Mouse (Mus musculus): ENCODE measurements around the gene Tnni2. TPM values are rescaled to one million over a fixed set of nuclear protein-coding genes. Genes with fewer than 3 reads are reported as not detected.

Tnni2 gene
- polyA plus RNA-seq, 1 experiment from 2014 or later, result 17.6 TPM

GRCm38 (mm10) chr7:142474799-142475198 lies 33.2 kb downstream of the Tnni2 start:
- no peaks in the 10 kb centered on the region for H3K36me3 ChIP-seq (ENCODE audit: control insufficient read depth, insufficient read depth, low read length)
- peak overlapping the region; percentile 56 for H3K9ac ChIP-seq (ENCODE audit: low read length)
- H3K27ac ChIP-seq (ENCODE audit: low read length), result peak overlapping the region; percentile 67
- H3K9me3 ChIP-seq (ENCODE audit: control insufficient read depth, low read length), result no peaks in the 10 kb centered on the region
- 61% methylated on average over 12 of the region's 14 CpGs for WGBS
- peaks cover 31% of the 10 kb centered on the region for H3K4me1 ChIP-seq (replicated peaks; ENCODE audit: control insufficient read depth, insufficient read depth, low read length)
- peak overlapping the region; percentile 41 for H3K4me3 ChIP-seq (ENCODE audit: low read length)
- peak overlapping the region; percentile 44 for H3K4me2 ChIP-seq (ENCODE audit: low read depth, low read length)
- ATAC-seq (ENCODE audit: low read depth), result peak; percentile 53
- no peaks in the 10 kb centered on the region for H3K27me3 ChIP-seq (ENCODE audit: control insufficient read depth, insufficient read depth, low read depth, low read length)

- H3K27ac ChIP-seq (ENCODE audit: low read length), result peak overlapping the region; percentile 47
- no peaks in the 10 kb centered on the region for H3K27me3 ChIP-seq (ENCODE audit: control insufficient read depth, insufficient read depth, low read depth, low read length)
- H3K4me3 ChIP-seq (ENCODE audit: low read length), result peak overlapping the region; percentile 41
- no peaks in the 10 kb centered on the region for H3K9me3 ChIP-seq (ENCODE audit: control insufficient read depth, low read length)
- no peak for ATAC-seq (ENCODE audit: low read depth)
- H3K36me3 ChIP-seq (ENCODE audit: control insufficient read depth, insufficient read depth, low read length), result no peaks in the 10 kb centered on the region
- peak overlapping the region; percentile 44 for H3K4me2 ChIP-seq (ENCODE audit: low read depth, low read length)
- H3K4me1 ChIP-seq (replicated peaks; ENCODE audit: control insufficient read depth, insufficient read depth, low read length), result peaks cover 26% of the 10 kb centered on the region
- WGBS, result 36% methylated on average over 7 of the region's 7 CpGs
- H3K9ac ChIP-seq (ENCODE audit: low read length), result peak overlapping the region; percentile 56
Measured at GRCm38 (mm10) chr7:142475641-142476040, 34.0 kb downstream of the Tnni2 start.

- ATAC-seq (ENCODE audit: low read depth), result no peak
- Histone ChIP-seq H3K4me3 (ENCODE audit: low read length) (peak overlapping the region; percentile 41), H3K36me3 (ENCODE audit: control insufficient read depth, insufficient read depth, low read length) (no peaks in the 10 kb centered on the region), H3K4me2 (ENCODE audit: low read depth, low read length) (peak overlapping the region; percentile 44), H3K4me1 (replicated peaks; ENCODE audit: control insufficient read depth, insufficient read depth, low read length) (peaks cover 26% of the 10 kb centered on the region), H3K9ac (ENCODE audit: low read length) (peak overlapping the region; percentile 56), H3K27ac (ENCODE audit: low read length) (peak overlapping the region; percentile 47), H3K9me3 (ENCODE audit: control insufficient read depth, low read length) (no peaks in the 10 kb centered on the region), H3K27me3 (ENCODE audit: control insufficient read depth, insufficient read depth, low read depth, low read length) (no peaks in the 10 kb centered on the region)
- 80% methylated on average over 5 of the region's 5 CpGs for WGBS
Measured at GRCm38 (mm10) chr7:142476271-142476670, 34.7 kb downstream of the Tnni2 start.

GRCm38 (mm10) chr7:142476795-142477452 lies 35.3 kb downstream of the Tnni2 start:
- H3K9me3 ChIP-seq (ENCODE audit: control insufficient read depth, low read length), result no peaks in the 10 kb centered on the region
- no peak for ATAC-seq (ENCODE audit: low read depth)
- peak overlapping the region; percentile 44 for H3K4me2 ChIP-seq (ENCODE audit: low read depth, low read length)
- 65% methylated on average over 13 of the region's 13 CpGs for WGBS
- peak overlapping the region; percentile 41 for H3K4me3 ChIP-seq (ENCODE audit: low read length)
- peak overlapping the region; percentile 47 for H3K27ac ChIP-seq (ENCODE audit: low read length)
- H3K4me1 ChIP-seq (replicated peaks; ENCODE audit: control insufficient read depth, insufficient read depth, low read length), result peaks cover 26% of the 10 kb centered on the region
- no peaks in the 10 kb centered on the region for H3K27me3 ChIP-seq (ENCODE audit: control insufficient read depth, insufficient read depth, low read depth, low read length)
- H3K36me3 ChIP-seq (ENCODE audit: control insufficient read depth, insufficient read depth, low read length), result no peaks in the 10 kb centered on the region
- H3K9ac ChIP-seq (ENCODE audit: low read length), result peak overlapping the region; percentile 56

GRCm38 (mm10) chr7:142478001-142478400 lies 36.4 kb downstream of the Tnni2 start:
- Histone ChIP-seq H3K4me2 (ENCODE audit: low read depth, low read length) (peak overlapping the region; percentile 44), H3K9me3 (ENCODE audit: control insufficient read depth, low read length) (no peaks in the 10 kb centered on the region), H3K27me3 (ENCODE audit: control insufficient read depth, insufficient read depth, low read depth, low read length) (no peaks in the 10 kb centered on the region), H3K36me3 (ENCODE audit: control insufficient read depth, insufficient read depth, low read length) (no peaks in the 10 kb centered on the region), H3K4me3 (ENCODE audit: low read length) (peak overlapping the region; percentile 41), H3K4me1 (replicated peaks; ENCODE audit: control insufficient read depth, insufficient read depth, low read length) (peaks cover 31% of the 10 kb centered on the region), H3K27ac (ENCODE audit: low read length) (peak overlapping the region; percentile 25), H3K9ac (ENCODE audit: low read length) (peak overlapping the region; percentile 56)
- 83% methylated on average over 6 of the region's 6 CpGs for WGBS
- ATAC-seq (ENCODE audit: low read depth), result no peak

- Histone ChIP-seq H3K4me1 (replicated peaks; ENCODE audit: control insufficient read depth, insufficient read depth, low read length) (peaks cover 35% of the 10 kb centered on the region), H3K9me3 (ENCODE audit: control insufficient read depth, low read length) (no peaks in the 10 kb centered on the region), H3K9ac (ENCODE audit: low read length) (no peak overlapping the region; the same call in 1 of the 2 replicates), H3K4me3 (ENCODE audit: low read length) (peak overlapping the region; percentile 41), H3K4me2 (ENCODE audit: low read depth, low read length) (peak overlapping the region; percentile 44), H3K36me3 (ENCODE audit: control insufficient read depth, insufficient read depth, low read length) (no peaks in the 10 kb centered on the region), H3K27ac (ENCODE audit: low read length) (no peak overlapping the region), H3K27me3 (ENCODE audit: control insufficient read depth, insufficient read depth, low read depth, low read length) (no peaks in the 10 kb centered on the region)
- ATAC-seq (ENCODE audit: low read depth), result no peak
- 70% methylated on average over 2 of the region's 2 CpGs for WGBS
Measured at GRCm38 (mm10) chr7:142478574-142478973, 37.0 kb downstream of the Tnni2 start.

- no peaks in the 10 kb centered on the region for H3K36me3 ChIP-seq (ENCODE audit: control insufficient read depth, insufficient read depth, low read length)
- peak overlapping the region; percentile 16; the same call in 1 of the 2 replicates for H3K9ac ChIP-seq (ENCODE audit: low read length)
- H3K27ac ChIP-seq (ENCODE audit: low read length), result peak overlapping the region; percentile 95; the same call in 1 of the 2 replicates
- peaks cover 34% of the 10 kb centered on the region for H3K4me1 ChIP-seq (replicated peaks; ENCODE audit: control insufficient read depth, insufficient read depth, low read length)
- H3K4me2 ChIP-seq (ENCODE audit: low read depth, low read length), result peak overlapping the region; percentile 44
- ATAC-seq (ENCODE audit: low read depth), result no peak
- H3K27me3 ChIP-seq (ENCODE audit: control insufficient read depth, insufficient read depth, low read depth, low read length), result no peaks in the 10 kb centered on the region
- H3K9me3 ChIP-seq (ENCODE audit: control insufficient read depth, low read length), result no peaks in the 10 kb centered on the region
- no peak overlapping the region for H3K4me3 ChIP-seq (ENCODE audit: low read length)
Measured at GRCm38 (mm10) chr7:142479307-142479706, 37.7 kb downstream of the Tnni2 start.

GRCm38 (mm10) chr7:142479886-142480285 lies 38.3 kb downstream of the Tnni2 start:
- H3K27me3 ChIP-seq (ENCODE audit: control insufficient read depth, insufficient read depth, low read depth, low read length), result no peaks in the 10 kb centered on the region
- no peaks in the 10 kb centered on the region for H3K36me3 ChIP-seq (ENCODE audit: control insufficient read depth, insufficient read depth, low read length)
- WGBS, result 89% methylated on average over 3 of the region's 3 CpGs
- no peak for ATAC-seq (ENCODE audit: low read depth)
- peak overlapping the region; percentile 95; the same call in 1 of the 2 replicates for H3K27ac ChIP-seq (ENCODE audit: low read length)
- no peak overlapping the region for H3K9ac ChIP-seq (ENCODE audit: low read length)
- no peaks in the 10 kb centered on the region for H3K9me3 ChIP-seq (ENCODE audit: control insufficient read depth, low read length)
- peaks cover 30% of the 10 kb centered on the region for H3K4me1 ChIP-seq (replicated peaks; ENCODE audit: control insufficient read depth, insufficient read depth, low read length)
- no peak overlapping the region for H3K4me3 ChIP-seq (ENCODE audit: low read length)
- H3K4me2 ChIP-seq (ENCODE audit: low read depth, low read length), result peak overlapping the region; percentile 61; the same call in 1 of the 2 replicates

GRCm38 (mm10) chr7:142480661-142481060 lies 39.1 kb downstream of the Tnni2 start:
- Histone ChIP-seq H3K27ac (ENCODE audit: low read length) (peak overlapping the region; percentile 95), H3K4me2 (ENCODE audit: low read depth, low read length) (peak overlapping the region; percentile 61), H3K9ac (ENCODE audit: low read length) (peak overlapping the region; percentile 75), H3K9me3 (ENCODE audit: control insufficient read depth, low read length) (no peaks in the 10 kb centered on the region), H3K36me3 (ENCODE audit: control insufficient read depth, insufficient read depth, low read length) (no peaks in the 10 kb centered on the region), H3K4me3 (ENCODE audit: low read length) (no peak overlapping the region), H3K4me1 (replicated peaks; ENCODE audit: control insufficient read depth, insufficient read depth, low read length) (peaks cover 30% of the 10 kb centered on the region), H3K27me3 (ENCODE audit: control insufficient read depth, insufficient read depth, low read depth, low read length) (no peaks in the 10 kb centered on the region)
- 94% methylated on average over 3 of the region's 3 CpGs for WGBS
- ATAC-seq (ENCODE audit: low read depth), result no peak
